Mouse (Mus musculus): ENCODE measurements around the gene 9130019O22Rik. TPM values are rescaled to one million over a fixed set of nuclear protein-coding genes. Genes with fewer than 3 reads are reported as not detected.
"Not testable (repeated sequence)": the region's sequence is repeated elsewhere in the genome, so short reads cannot be mapped to it uniquely, and the experiment has no call there.

9130019O22Rik gene
- polyA plus RNA-seq, 1 experiment from 2014 or later: 5.1 TPM

GRCm38 (mm10) chr7:127345092-127345491, 41.9 kb downstream of the 9130019O22Rik start:
- Histone ChIP-seq H3K36me3 (replicated peaks) (peaks cover 38% of the 10 kb centered on the region), H3K27me3 (replicated peaks; ENCODE audit: low read depth, poor library complexity, severe bottlenecking) (no peaks in the 10 kb centered on the region), H3K4me1 (peaks cover 37% of the 10 kb centered on the region), H3K27ac (replicated peaks) (peak overlapping the region; percentile 98), H3K4me3 (peak overlapping the region; percentile 94), H3K9me3 (no peaks in the 10 kb centered on the region)
- DNase-seq (ENCODE audit: low spot score): no peak
- WGBS: under 1% methylated on average over 42 of the region's 42 CpGs

- Histone ChIP-seq H3K9me3 (no peaks in the 10 kb centered on the region), H3K4me3 (peak overlapping the region; percentile 94), H3K36me3 (replicated peaks) (peaks cover 38% of the 10 kb centered on the region), H3K27ac (replicated peaks) (peak overlapping the region; percentile 98), H3K27me3 (replicated peaks; ENCODE audit: low read depth, poor library complexity, severe bottlenecking) (no peaks in the 10 kb centered on the region), H3K4me1 (peaks cover 36% of the 10 kb centered on the region)
- no peak for DNase-seq (ENCODE audit: low spot score)
- 86% methylated on average over 8 of the region's 8 CpGs for WGBS
Measured at GRCm38 (mm10) chr7:127344371-127344770, 42.6 kb downstream of the 9130019O22Rik start.

DNA sequence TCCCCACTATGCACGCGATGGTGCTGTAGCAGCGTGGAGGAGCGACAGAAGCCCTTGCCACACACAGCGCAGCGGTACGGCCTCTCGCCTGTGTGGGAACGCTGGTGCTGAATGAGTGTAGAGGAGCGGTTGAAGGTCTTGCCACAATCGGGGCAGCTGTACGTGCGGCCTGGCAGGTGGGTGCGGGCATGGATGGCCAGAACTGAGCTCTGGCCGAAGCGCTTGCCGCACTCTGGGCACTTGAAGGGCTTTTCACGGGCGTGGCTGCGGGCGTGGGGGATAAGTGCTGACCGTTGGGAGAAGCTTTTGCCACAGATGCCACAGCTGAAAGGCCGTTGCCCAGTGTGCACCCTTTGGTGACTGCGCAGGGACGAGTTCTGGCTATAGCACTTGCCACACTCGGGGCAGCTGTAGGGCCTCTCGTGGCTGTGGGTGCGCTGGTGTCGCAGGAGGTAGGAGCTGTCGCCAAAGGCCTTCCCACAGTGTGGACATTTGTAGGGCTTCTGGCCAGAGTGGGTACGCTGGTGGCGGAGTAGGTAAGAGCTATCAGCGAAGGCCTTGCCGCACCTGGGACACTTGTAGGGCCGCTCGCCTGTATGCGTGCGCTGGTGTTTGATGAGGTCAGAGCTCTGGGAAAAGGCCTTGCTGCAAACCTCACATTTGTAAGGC, 43.5 kb downstream of the 9130019O22Rik start:
- peaks cover 38% of the 10 kb centered on the region for H3K36me3 ChIP-seq (replicated peaks)
- H3K9me3 ChIP-seq: no peaks in the 10 kb centered on the region
- DNase-seq (ENCODE audit: low spot score): no peak
- WGBS: 95% methylated on average over 38 of the region's 38 CpGs
- no peaks in the 10 kb centered on the region for H3K27me3 ChIP-seq (replicated peaks; ENCODE audit: low read depth, poor library complexity, severe bottlenecking)
- H3K27ac ChIP-seq (replicated peaks): no peak overlapping the region
- H3K4me1 ChIP-seq: peaks cover 36% of the 10 kb centered on the region
- H3K4me3 ChIP-seq: no peak overlapping the region; the same call in 1 of the 2 replicates

- Histone ChIP-seq H3K36me3 (replicated peaks) (peaks cover 38% of the 10 kb centered on the region), H3K27ac (replicated peaks) (no peak overlapping the region), H3K9me3 (no peaks in the 10 kb centered on the region), H3K27me3 (replicated peaks; ENCODE audit: low read depth, poor library complexity, severe bottlenecking) (no peaks in the 10 kb centered on the region), H3K4me3 (no peak overlapping the region), H3K4me1 (peaks cover 36% of the 10 kb centered on the region)
- DNase-seq (ENCODE audit: low spot score): no peak
- WGBS: 95% methylated on average over 7 of the region's 7 CpGs
Measured at GRCm38 (mm10) chr7:127342888-127343287, 44.1 kb downstream of the 9130019O22Rik start.

DNA sequence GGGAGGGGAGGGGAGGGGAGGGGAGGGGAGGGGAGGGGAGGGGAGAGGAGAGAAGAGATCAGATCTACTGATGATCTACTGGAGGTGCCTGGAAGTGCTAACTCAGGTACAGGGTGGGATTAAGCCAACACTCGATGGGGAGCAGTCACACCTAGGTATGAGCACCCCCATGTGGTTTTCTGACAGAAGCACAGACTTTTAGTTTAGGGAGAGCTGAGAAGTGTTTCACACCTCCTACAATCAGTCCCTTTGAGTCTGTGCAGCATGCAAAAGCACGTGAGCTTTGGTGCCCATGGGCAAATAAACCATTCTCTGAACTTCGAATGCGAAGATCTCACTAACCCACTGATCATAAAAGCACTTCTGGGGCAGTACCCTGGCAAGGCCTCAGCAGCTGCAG, 44.6 kb downstream of the 9130019O22Rik start:
- no peak for DNase-seq (ENCODE audit: low spot score)
- peaks cover 33% of the 10 kb centered on the region for H3K4me1 ChIP-seq
- no peaks in the 10 kb centered on the region for H3K9me3 ChIP-seq
- H3K27ac ChIP-seq (replicated peaks): no peak overlapping the region
- WGBS: 69% methylated on average over 4 of the region's 4 CpGs
- H3K36me3 ChIP-seq (replicated peaks): peaks cover 38% of the 10 kb centered on the region
- H3K27me3 ChIP-seq (replicated peaks; ENCODE audit: low read depth, poor library complexity, severe bottlenecking): no peaks in the 10 kb centered on the region
- H3K4me3 ChIP-seq: no peak overlapping the region

- H3K4me1 ChIP-seq: peaks cover 28% of the 10 kb centered on the region
- not testable (repeated sequence) for H3K4me3 ChIP-seq; H3K9me3 ChIP-seq; H3K27ac ChIP-seq (replicated peaks); H3K27me3 ChIP-seq (replicated peaks; ENCODE audit: low read depth, poor library complexity, severe bottlenecking); DNase-seq (ENCODE audit: low spot score)
- WGBS: 92% methylated on average over 6 of the region's 6 CpGs
- peaks cover 38% of the 10 kb centered on the region for H3K36me3 ChIP-seq (replicated peaks)
Measured at GRCm38 (mm10) chr7:127341861-127342260, 45.1 kb downstream of the 9130019O22Rik start.

GRCm38 (mm10) chr7:127341356-127341755, 45.6 kb downstream of the 9130019O22Rik start:
- H3K36me3 ChIP-seq (replicated peaks): peaks cover 38% of the 10 kb centered on the region
- WGBS: 96% methylated on average over 8 of the region's 8 CpGs
- H3K4me1 ChIP-seq: peaks cover 23% of the 10 kb centered on the region
- no peaks in the 10 kb centered on the region for H3K27me3 ChIP-seq (replicated peaks; ENCODE audit: low read depth, poor library complexity, severe bottlenecking)
- no peak for DNase-seq (ENCODE audit: low spot score)
- no peaks in the 10 kb centered on the region for H3K9me3 ChIP-seq
- no peak overlapping the region for H3K4me3 ChIP-seq
- H3K27ac ChIP-seq (replicated peaks): no peak overlapping the region

- H3K4me1 ChIP-seq: no peaks in the 10 kb centered on the region
- WGBS: 63% methylated on average over 4 of the region's 4 CpGs
- DNase-seq (ENCODE audit: low spot score): no peak
- peaks cover 20% of the 10 kb centered on the region for H3K36me3 ChIP-seq (replicated peaks)
- no peaks in the 10 kb centered on the region for H3K9me3 ChIP-seq
- H3K4me3 ChIP-seq: no peak overlapping the region
- no peak overlapping the region for H3K27ac ChIP-seq (replicated peaks)
- H3K27me3 ChIP-seq (replicated peaks; ENCODE audit: low read depth, poor library complexity, severe bottlenecking): 0 out of 2 replicates have a peak, but pooled peaks cover 3% of the 10 kb centered on the region
Measured at GRCm38 (mm10) chr7:127337636-127338035, 49.3 kb downstream of the 9130019O22Rik start.

DNA sequence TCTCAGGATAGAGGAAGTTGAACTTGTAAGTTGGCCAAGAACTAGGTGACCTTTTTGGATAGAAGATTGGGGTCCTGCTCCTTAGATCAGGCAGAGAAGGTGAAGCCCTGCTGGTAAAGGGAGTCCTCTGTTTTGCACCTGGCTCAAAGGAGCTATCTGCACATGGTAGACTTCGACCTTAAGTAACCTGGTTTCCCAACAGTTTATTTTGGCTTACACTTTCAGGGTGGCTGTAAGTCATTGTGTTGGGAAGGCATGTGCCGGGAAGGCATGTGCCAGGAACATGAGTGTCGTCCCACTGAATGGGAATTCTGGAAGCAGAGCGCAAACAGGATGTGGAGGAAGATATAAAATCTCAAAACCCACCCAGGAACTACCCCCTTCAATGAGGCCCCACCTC, 51.4 kb downstream of the 9130019O22Rik start:
- no peak overlapping the region for H3K27ac ChIP-seq (replicated peaks)
- no peaks in the 10 kb centered on the region for H3K36me3 ChIP-seq (replicated peaks)
- no peaks in the 10 kb centered on the region for H3K9me3 ChIP-seq
- no peak for DNase-seq (ENCODE audit: low spot score)
- no peak overlapping the region for H3K4me3 ChIP-seq
- WGBS: 91% methylated on average over 4 of the region's 4 CpGs
- no peaks in the 10 kb centered on the region for H3K4me1 ChIP-seq
- H3K27me3 ChIP-seq (replicated peaks; ENCODE audit: low read depth, poor library complexity, severe bottlenecking): 0 out of 2 replicates have a peak, but pooled peaks cover 3% of the 10 kb centered on the region

- no peak for DNase-seq (ENCODE audit: low spot score)
- Histone ChIP-seq H3K4me3 (no peak overlapping the region), H3K27ac (replicated peaks) (no peak overlapping the region), H3K4me1 (no peaks in the 10 kb centered on the region), H3K9me3 (no peaks in the 10 kb centered on the region), H3K27me3 (replicated peaks; ENCODE audit: low read depth, poor library complexity, severe bottlenecking) (0 out of 2 replicates have a peak, but pooled peaks cover 3% of the 10 kb centered on the region), H3K36me3 (replicated peaks) (no peaks in the 10 kb centered on the region)
- 83% methylated on average over 6 of the region's 6 CpGs for WGBS
Measured at GRCm38 (mm10) chr7:127333240-127333639, 53.7 kb downstream of the 9130019O22Rik start.

Other genes with a start within 250 kb of the 9130019O22Rik start
- 0.04 and 0.09 TPM in 2 replicates for gene Spn, start 249.3 kb downstream of the 9130019O22Rik start, polyA plus RNA-seq (2016; fragmentation: Nextera tagmentation; extraction: Ambion mirVana)
- 89.9 and 93.4 TPM in 2 replicates for gene Cd2bp2, start 191.1 kb downstream of the 9130019O22Rik start, polyA plus RNA-seq (2016; fragmentation: Nextera tagmentation; extraction: Ambion mirVana)
- 31.3 and 34.4 TPM in 2 replicates for gene Tbc1d10b, start 178.7 kb downstream of the 9130019O22Rik start, polyA plus RNA-seq (2016; fragmentation: Nextera tagmentation; extraction: Ambion mirVana)
- 9.3 and 10.7 TPM in 2 replicates for gene Mylpf, start 178.3 kb downstream of the 9130019O22Rik start, polyA plus RNA-seq (2016; fragmentation: Nextera tagmentation; extraction: Ambion mirVana)
- gene Zfp553, start 154.1 kb downstream of the 9130019O22Rik start, polyA plus RNA-seq (2016; fragmentation: Nextera tagmentation; extraction: Ambion mirVana): 73.5 and 75.8 TPM in 2 replicates
- 27.3 and 30.0 TPM in 2 replicates for gene Sept1, start 154.0 kb downstream of the 9130019O22Rik start, polyA plus RNA-seq (2016; fragmentation: Nextera tagmentation; extraction: Ambion mirVana)
- 65.1 and 69.1 TPM in 2 replicates for gene Zfp771, start 142.9 kb downstream of the 9130019O22Rik start, polyA plus RNA-seq (2016; fragmentation: Nextera tagmentation; extraction: Ambion mirVana)
- 363 and 380 TPM in 2 replicates for gene Dctpp1, start 126.5 kb downstream of the 9130019O22Rik start, polyA plus RNA-seq (2016; fragmentation: Nextera tagmentation; extraction: Ambion mirVana)
- 82.5 and 86.4 TPM in 2 replicates for gene Sephs2, start 113.1 kb downstream of the 9130019O22Rik start, polyA plus RNA-seq (2016; fragmentation: Nextera tagmentation; extraction: Ambion mirVana)
- 0.73 and 0.82 TPM in 2 replicates for gene Itgal, start 90.9 kb downstream of the 9130019O22Rik start, polyA plus RNA-seq (2016; fragmentation: Nextera tagmentation; extraction: Ambion mirVana)
- 19.7 and 20.9 TPM in 2 replicates for gene Zfp768, start 41.6 kb downstream of the 9130019O22Rik start, polyA plus RNA-seq (2016; fragmentation: Nextera tagmentation; extraction: Ambion mirVana)
- 9.0 and 9.3 TPM in 2 replicates for gene Zfp747, start 11.1 kb downstream of the 9130019O22Rik start, polyA plus RNA-seq (2016; fragmentation: Nextera tagmentation; extraction: Ambion mirVana)
- gene E430018J23Rik, start 6.5 kb upstream of the 9130019O22Rik start, polyA plus RNA-seq (2016; fragmentation: Nextera tagmentation; extraction: Ambion mirVana): 4.6 and 5.5 TPM in 2 replicates
- gene Zfp764, start 19.7 kb upstream of the 9130019O22Rik start, polyA plus RNA-seq (2016; fragmentation: Nextera tagmentation; extraction: Ambion mirVana): 6.1 and 7.1 TPM in 2 replicates
- 29.0 and 32.5 TPM in 2 replicates for gene Zfp688, start 34.9 kb upstream of the 9130019O22Rik start, polyA plus RNA-seq (2016; fragmentation: Nextera tagmentation; extraction: Ambion mirVana)
- gene Zfp689, start 62.0 kb upstream of the 9130019O22Rik start, polyA plus RNA-seq (2016; fragmentation: Nextera tagmentation; extraction: Ambion mirVana): 13.4 and 17.7 TPM in 2 replicates
- 46.3 and 47.9 TPM in 2 replicates for gene Prr14, start 72.4 kb upstream of the 9130019O22Rik start, polyA plus RNA-seq (2016; fragmentation: Nextera tagmentation; extraction: Ambion mirVana)
- 8.6 and 9.0 TPM in 2 replicates for gene Fbrs, start 92.0 kb upstream of the 9130019O22Rik start, polyA plus RNA-seq (2016; fragmentation: Nextera tagmentation; extraction: Ambion mirVana)
- 55.8 and 62.8 TPM in 2 replicates for gene Srcap, start 124.8 kb upstream of the 9130019O22Rik start, polyA plus RNA-seq (2016; fragmentation: Nextera tagmentation; extraction: Ambion mirVana)
- gene Gm42715, start 132.4 kb upstream of the 9130019O22Rik start, polyA plus RNA-seq (2016; fragmentation: Nextera tagmentation; extraction: Ambion mirVana): 16.6 and 17.8 TPM in 2 replicates
- 5.1 and 7.3 TPM in 2 replicates for gene Tmem265, start 174.2 kb upstream of the 9130019O22Rik start, polyA plus RNA-seq (2016; fragmentation: Nextera tagmentation; extraction: Ambion mirVana)
- gene Phkg2, start 186.2 kb upstream of the 9130019O22Rik start, polyA plus RNA-seq (2016; fragmentation: Nextera tagmentation; extraction: Ambion mirVana): 40.7 and 43.4 TPM in 2 replicates
- 11.8 and 15.3 TPM in 2 replicates for gene Ccdc189, start 201.4 kb upstream of the 9130019O22Rik start, polyA plus RNA-seq (2016; fragmentation: Nextera tagmentation; extraction: Ambion mirVana)
- gene Rnf40, start 201.6 kb upstream of the 9130019O22Rik start, polyA plus RNA-seq (2016; fragmentation: Nextera tagmentation; extraction: Ambion mirVana): 61.2 and 64.2 TPM in 2 replicates
- 31.6 and 33.6 TPM in 2 replicates for gene Zfp629, start 228.6 kb upstream of the 9130019O22Rik start, polyA plus RNA-seq (2016; fragmentation: Nextera tagmentation; extraction: Ambion mirVana)

Measured in embryonic facial prominence, embryonic 10.5 days (tissue).